Mouse (Mus musculus) liver, embryonic 11.5 days (tissue): ENCODE data around the gene Tapbpl. TPM values are rescaled to one million over a fixed set of nuclear protein-coding genes. Genes with fewer than 3 reads are reported as not detected.

Experiments
- ATAC-seq: fragments of 200-750 bp; cut with Nextera tagmentation; replicated peaks from 2 replicates; pipeline ENCODE4 v1.8.0; 2017; ENCODE audit warnings: moderate number of reproducible peaks, mild to moderate bottlenecking, moderate TSS enrichment, moderate library complexity; ENCODE audit not compliant: low FRiP score
- DNase-seq: peaks from one replicate; pipeline ENCODE4 v3.0.0-alpha.2; 2017; ENCODE audit warnings: low spot score
- H3K27ac ChIP-seq: fragments of 300-500 bp; sonication (generic); 2 replicates; pipeline ENCODE4 v1.5.1; 2014; ENCODE audit warnings: mild to moderate bottlenecking, low read depth, low read length, control low read depth
- H3K27me3 ChIP-seq: fragments of 300-500 bp; sonication (generic); replicated peaks from 2 replicates; pipeline ENCODE4 v1.6.1; 2014; ENCODE audit warnings: low read length, mixed read lengths; ENCODE audit not compliant: control insufficient read depth, insufficient read depth
- H3K36me3 ChIP-seq: fragments of 300-500 bp; sonication (generic); 2 replicates; pipeline ENCODE4 v1.6.1; 2014; ENCODE audit warnings: mild to moderate bottlenecking, low read length, moderate library complexity, mixed read lengths; ENCODE audit not compliant: control insufficient read depth, insufficient read depth
- H3K4me1 ChIP-seq: fragments of 300-500 bp; sonication (generic); replicated peaks from 2 replicates; pipeline ENCODE4 v1.6.1; 2014; ENCODE audit warnings: low read length, mixed read lengths; ENCODE audit not compliant: control insufficient read depth, insufficient read depth
- H3K4me2 ChIP-seq: fragments of 300-500 bp; sonication (generic); 2 replicates; pipeline ENCODE4 v1.6.1; 2014; ENCODE audit warnings: mild to moderate bottlenecking, control low read depth, moderate library complexity
- H3K4me3 ChIP-seq: fragments of 300-500 bp; sonication (generic); 2 replicates; pipeline ENCODE4 v1.5.1; 2014; ENCODE audit warnings: low read depth, low read length, control low read depth
- H3K9ac ChIP-seq: fragments of 300-500 bp; sonication (generic); 2 replicates; pipeline ENCODE4 v1.6.1; 2014; ENCODE audit warnings: low read depth, low read length, control low read depth
- H3K9me3 ChIP-seq: fragments of 300-500 bp; sonication (generic); 2 replicates; pipeline ENCODE4 v1.6.1; 2016; ENCODE audit warnings: low read length, inconsistent platforms, mixed read lengths; ENCODE audit not compliant: control insufficient read depth
- WGBS: fragments of 180-500 bp; shearing (Covaris S2); extraction: QIAGEN DNeasy Blood & Tissue Kit; methylation state at CpG from one replicate; pipeline ENCODE4 v1.1.7; 2014; 5-methylcytosine and 5-hydroxymethylcytosine counted together
- polyA plus RNA-seq: library from polyadenylated mRNA; unstranded; fragments of >200 nt; fragmentation: Nextera tagmentation; extraction: Ambion mirVana; gene quantifications from 2 replicates; pipeline ENCODE4 v1.2.1, GENCODE M21; 2014

The Tapbpl gene
- polyA plus RNA-seq, 1 experiment from 2014 or later, result 4.0 TPM

GRCm38 (mm10) chr6:125266091-125266490 is 34.4 kb upstream of the Tapbpl start:
- Histone ChIP-seq H3K9ac (no peak overlapping the region), H3K9me3 (no peaks in the 10 kb centered on the region), H3K4me2 (no peak overlapping the region), H3K4me3 (no peak overlapping the region), H3K36me3 (no peaks in the 10 kb centered on the region), H3K27me3 (no peaks in the 10 kb centered on the region), H3K27ac (no peak overlapping the region), H3K4me1 (no peaks in the 10 kb centered on the region)
- DNase-seq (no peak), ATAC-seq (no peak)
- 69% methylated on average over 13 of the region's 13 CpGs for WGBS

GRCm38 (mm10) chr6:125265239-125265638 is 33.6 kb upstream of the Tapbpl start:
- DNase-seq (no peak), ATAC-seq (no peak)
- no peak overlapping the region for H3K4me2 ChIP-seq
- H3K9me3 ChIP-seq, result no peaks in the 10 kb centered on the region
- no peaks in the 10 kb centered on the region for H3K4me1 ChIP-seq
- H3K9ac ChIP-seq, result no peak overlapping the region
- 54% methylated on average over 10 of the region's 10 CpGs for WGBS
- no peaks in the 10 kb centered on the region for H3K36me3 ChIP-seq
- H3K4me3 ChIP-seq, result no peak overlapping the region
- no peaks in the 10 kb centered on the region for H3K27me3 ChIP-seq
- H3K27ac ChIP-seq, result no peak overlapping the region

- Histone ChIP-seq H3K9me3 (no peaks in the 10 kb centered on the region), H3K27ac (no peak overlapping the region), H3K9ac (no peak overlapping the region), H3K4me1 (no peaks in the 10 kb centered on the region), H3K4me2 (no peak overlapping the region), H3K36me3 (no peaks in the 10 kb centered on the region), H3K4me3 (no peak overlapping the region), H3K27me3 (no peaks in the 10 kb centered on the region)
- 86% methylated on average over 9 of the region's 9 CpGs for WGBS
- ATAC-seq (no peak), DNase-seq (no peak)
These were observed 32.6 kb upstream of the Tapbpl start for GRCm38 (mm10) chr6:125264219-125264618.

- 79% methylated on average over 10 of the region's 10 CpGs for WGBS
- DNase-seq (no peak), ATAC-seq (no peak)
- no peaks in the 10 kb centered on the region for H3K9me3 ChIP-seq
- no peaks in the 10 kb centered on the region for H3K4me1 ChIP-seq
- H3K36me3 ChIP-seq, result no peaks in the 10 kb centered on the region
- H3K27ac ChIP-seq, result no peak overlapping the region
- no peak overlapping the region for H3K4me2 ChIP-seq
- no peaks in the 10 kb centered on the region for H3K27me3 ChIP-seq
- H3K9ac ChIP-seq, result no peak overlapping the region
- H3K4me3 ChIP-seq, result no peak overlapping the region
These were observed 28.4 kb upstream of the Tapbpl start for GRCm38 (mm10) chr6:125260006-125260555.

GRCm38 (mm10) chr6:125256222-125256966 is 24.7 kb upstream of the Tapbpl start:
- 73% methylated on average over 8 of the region's 8 CpGs for WGBS
- ATAC-seq (no peak), DNase-seq (no peak)
- Histone ChIP-seq H3K9ac (no peak overlapping the region), H3K4me1 (no peaks in the 10 kb centered on the region), H3K4me2 (no peak overlapping the region), H3K9me3 (no peaks in the 10 kb centered on the region), H3K36me3 (no peaks in the 10 kb centered on the region), H3K4me3 (no peak overlapping the region), H3K27me3 (no peaks in the 10 kb centered on the region), H3K27ac (no peak overlapping the region)

GRCm38 (mm10) chr6:125255516-125256044 is 23.9 kb upstream of the Tapbpl start:
- no peak overlapping the region for H3K27ac ChIP-seq
- no peak overlapping the region for H3K4me3 ChIP-seq
- H3K4me1 ChIP-seq, result no peaks in the 10 kb centered on the region
- ATAC-seq (no peak), DNase-seq (no peak)
- H3K27me3 ChIP-seq, result no peaks in the 10 kb centered on the region
- no peaks in the 10 kb centered on the region for H3K36me3 ChIP-seq
- no peak overlapping the region for H3K4me2 ChIP-seq
- WGBS, result 86% methylated on average over 7 of the region's 7 CpGs
- no peak overlapping the region for H3K9ac ChIP-seq
- H3K9me3 ChIP-seq, result no peaks in the 10 kb centered on the region

GRCm38 (mm10) chr6:125253863-125254715 is 22.4 kb upstream of the Tapbpl start:
- DNase-seq, result no peak
- Histone ChIP-seq H3K4me1 (no peaks in the 10 kb centered on the region), H3K36me3 (no peaks in the 10 kb centered on the region), H3K4me3 (no peak overlapping the region), H3K4me2 (no peak overlapping the region), H3K9me3 (no peaks in the 10 kb centered on the region), H3K27me3 (no peaks in the 10 kb centered on the region), H3K27ac (no peak overlapping the region), H3K9ac (no peak overlapping the region)
- 55% methylated on average over 14 of the region's 14 CpGs for WGBS
- ATAC-seq, result no peak

- no peak overlapping the region for H3K9ac ChIP-seq
- no peak overlapping the region for H3K4me2 ChIP-seq
- no peak for ATAC-seq
- H3K27ac ChIP-seq, result no peak overlapping the region
- no peaks in the 10 kb centered on the region for H3K27me3 ChIP-seq
- WGBS, result 89% methylated on average over 8 of the region's 8 CpGs
- no peak for DNase-seq
- H3K4me1 ChIP-seq, result no peaks in the 10 kb centered on the region
- no peaks in the 10 kb centered on the region for H3K9me3 ChIP-seq
- H3K4me3 ChIP-seq, result no peak overlapping the region
- no peaks in the 10 kb centered on the region for H3K36me3 ChIP-seq
These were observed 21.1 kb upstream of the Tapbpl start for GRCm38 (mm10) chr6:125252711-125253110.
